Mouse (Mus musculus) adrenal gland, adult 18-20 months (tissue): Measurements from ENCODE around the gene Bri3. TPM values are rescaled to one million over a fixed set of nuclear protein-coding genes. Genes with fewer than 3 reads are reported as not detected.
A peak's percentile ranks its signal among the peaks of the same experiment; 100 is the strongest.

Experiments
- DNase-seq, 2 experiments: peaks; one replicate each; pipeline ENCODE4 v3.0.0; 2021 to 2022; ENCODE audit warnings: low spot score in 2 of 2
- total RNA-seq, 2 experiments: library from RNA; stranded (reverse); gene quantifications; 1 replicate in 1 of 2; 2 replicates in 1 of 2; pipeline ENCODE4 v1.2.3; 2021

Gene Bri3
- total RNA-seq, 2 experiments from 2014 or later, result 136 to 144 TPM

- no peak for DNase-seq
These were observed 16.2 kb downstream of the Bri3 start for GRCm38 (mm10) chr5:144260464-144260863.

DNA sequence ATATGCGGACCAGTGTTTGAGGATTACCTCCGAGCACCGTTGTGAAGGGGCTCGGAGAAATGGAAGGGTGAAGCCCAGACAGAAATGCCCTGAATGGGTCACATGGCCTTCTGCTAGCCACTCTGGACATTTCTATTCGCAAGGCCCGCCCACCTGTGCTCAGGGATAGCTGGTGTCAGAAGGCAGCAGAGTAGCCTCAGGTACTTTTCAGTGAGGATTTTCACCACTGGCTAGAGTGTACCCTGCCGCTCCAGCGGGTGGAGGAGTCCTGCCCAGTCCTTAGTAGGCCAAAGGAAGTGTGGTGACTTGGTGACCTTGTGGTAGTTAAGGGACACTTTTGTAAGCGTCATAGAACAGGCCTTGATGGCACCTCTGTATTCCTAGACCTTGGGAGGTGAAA, 17.1 kb downstream of the Bri3 start:
- DNase-seq, result no peak

DNA sequence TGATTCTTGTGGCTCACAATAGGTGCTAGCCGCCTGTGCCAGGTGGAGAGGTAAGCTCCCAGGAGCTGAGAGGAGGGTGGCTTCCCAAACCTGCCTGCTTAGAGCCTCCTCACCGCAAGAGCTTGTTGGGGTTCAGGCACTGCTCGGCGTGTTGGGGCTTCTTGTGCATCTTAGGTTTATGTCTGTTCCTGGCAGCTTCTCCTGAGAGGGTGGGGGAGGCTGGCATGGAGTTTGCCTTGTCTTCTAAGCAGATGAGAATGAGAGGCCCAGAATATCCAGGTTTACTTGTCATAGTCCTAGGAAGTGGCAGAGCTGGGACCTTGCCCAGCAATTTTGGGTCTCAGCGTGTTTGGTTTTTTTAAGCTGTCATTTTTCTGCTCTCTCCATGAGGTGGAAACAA, 17.6 kb downstream of the Bri3 start:
- DNase-seq, result no peak

- DNase-seq, result no peak
These were observed 18.8 kb downstream of the Bri3 start for GRCm38 (mm10) chr5:144263082-144263481.

DNA sequence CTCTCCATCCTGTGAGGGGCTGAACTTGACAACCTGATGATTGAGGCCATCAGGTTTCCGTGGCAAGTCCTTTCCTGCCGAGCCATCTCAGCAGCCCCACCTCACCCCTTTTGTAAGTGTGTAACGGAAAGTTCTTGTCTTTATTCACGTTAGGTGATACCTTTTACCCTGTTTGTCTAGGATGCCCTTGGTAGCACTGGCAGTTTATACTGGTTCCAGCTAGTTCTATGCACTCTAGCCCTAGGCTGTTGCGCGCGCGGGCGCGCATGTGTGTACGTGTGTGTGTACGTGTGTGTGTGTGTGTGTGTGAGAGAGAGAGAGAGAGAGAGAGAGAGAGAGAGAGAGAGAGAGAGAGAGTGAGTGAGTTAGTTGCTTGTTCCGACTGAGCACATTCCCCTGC, 19.3 kb downstream of the Bri3 start:
- no peak for DNase-seq

GRCm38 (mm10) chr5:144267535-144268241, 23.5 kb downstream of the Bri3 start:
- peak in 1 of 2 experiments; percentile 49 for DNase-seq

DNA sequence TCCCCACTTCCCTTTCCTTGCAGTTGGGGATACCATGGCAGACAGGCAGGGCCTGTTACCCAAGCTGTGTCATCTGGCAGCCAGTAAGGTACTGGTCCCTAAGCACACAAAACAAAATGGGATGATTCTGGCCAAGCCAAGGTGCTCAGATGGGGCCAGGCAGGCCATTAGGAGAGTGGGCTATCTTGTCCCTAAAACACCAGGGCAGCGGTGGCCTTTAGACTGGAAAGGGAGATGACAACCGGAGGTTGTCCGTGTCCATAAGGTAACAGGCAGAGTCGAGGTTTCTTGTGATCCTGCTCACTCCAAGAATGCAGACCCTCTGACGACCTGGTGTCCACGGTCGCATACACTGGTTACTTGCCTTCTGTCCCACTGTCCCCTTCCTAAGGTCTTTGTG, 25.7 kb downstream of the Bri3 start:
- DNase-seq, result no peak

GRCm38 (mm10) chr5:144270420-144270819, 26.2 kb downstream of the Bri3 start:
- no peak for DNase-seq

DNA sequence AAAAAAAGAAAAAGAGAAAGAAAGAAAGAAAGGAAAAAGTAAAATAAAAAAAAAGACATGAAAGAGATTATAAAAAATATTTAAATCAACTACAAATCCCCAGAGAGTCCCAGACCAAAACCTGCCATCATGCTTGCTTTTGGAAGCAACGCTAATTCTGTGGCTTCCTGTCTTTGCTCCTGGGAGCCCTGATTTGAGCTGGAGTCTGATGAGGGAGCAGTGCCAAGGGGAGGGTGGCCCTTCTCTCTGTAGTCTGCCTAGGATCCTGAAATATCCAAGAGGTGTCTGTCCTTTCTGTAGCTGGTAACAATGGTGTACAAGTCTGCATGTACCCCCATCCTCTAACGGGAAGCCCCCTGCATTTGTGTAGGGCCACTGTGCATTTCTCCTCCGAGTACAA, 26.9 kb downstream of the Bri3 start:
- DNase-seq, result no peak

GRCm38 (mm10) chr5:144271772-144272171, 27.5 kb downstream of the Bri3 start:
- DNase-seq, result no peak

DNA sequence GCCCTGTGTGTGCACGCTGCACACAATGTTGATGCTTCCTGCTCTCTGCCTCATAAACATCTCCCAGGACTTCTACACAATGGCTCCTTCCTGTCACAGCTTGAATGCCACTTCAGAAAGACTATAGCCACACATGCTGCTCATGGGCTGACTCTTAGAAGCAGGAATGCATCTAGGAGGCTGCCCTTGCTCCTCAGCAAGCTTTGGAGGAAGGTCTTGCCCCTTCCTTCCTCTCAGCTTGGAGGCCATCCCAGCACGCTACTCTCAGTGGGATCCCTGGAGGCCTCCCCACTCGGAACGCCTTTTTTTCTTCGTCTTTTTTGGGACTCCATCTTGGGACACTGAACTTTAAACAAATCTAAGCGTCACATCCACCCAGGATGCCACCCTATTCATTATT, 30.7 kb downstream of the Bri3 start:
- no peak for DNase-seq

DNA sequence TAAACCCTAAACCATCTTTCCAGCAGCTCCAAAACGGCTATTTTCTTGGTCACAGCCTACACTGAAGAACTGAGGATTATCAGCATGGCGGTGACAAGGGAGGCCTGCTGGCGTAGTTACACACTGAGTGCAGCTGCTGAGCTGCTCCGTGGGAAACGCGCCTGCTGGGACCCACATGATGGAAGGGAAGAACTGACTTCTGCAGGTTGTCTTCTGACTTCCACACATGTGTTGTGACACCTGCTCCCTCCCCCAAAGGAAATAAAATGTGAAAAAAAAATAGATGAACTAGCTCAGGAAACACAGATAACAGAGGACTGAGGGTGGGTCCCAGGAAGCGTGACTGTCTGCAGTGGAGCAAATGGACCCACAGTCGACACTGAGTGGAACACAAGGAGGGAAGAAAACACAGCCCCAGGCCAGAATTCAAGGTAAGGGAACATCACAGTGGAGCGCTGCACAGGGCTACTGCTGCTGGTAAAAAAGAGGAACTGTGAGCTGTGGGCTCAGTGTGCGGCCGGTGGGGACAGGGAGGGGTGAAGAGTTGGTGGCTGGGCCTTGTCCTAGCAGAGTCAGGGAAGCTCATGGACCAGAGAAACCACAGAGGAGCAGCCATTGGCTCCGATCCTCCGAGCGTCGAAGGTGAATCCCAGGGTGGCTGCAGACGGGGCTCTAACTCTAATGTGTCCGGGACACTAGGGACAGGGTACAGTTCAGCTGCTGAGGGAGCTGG, 32.8 kb downstream of the Bri3 start:
- DNase-seq, result no peak

DNA sequence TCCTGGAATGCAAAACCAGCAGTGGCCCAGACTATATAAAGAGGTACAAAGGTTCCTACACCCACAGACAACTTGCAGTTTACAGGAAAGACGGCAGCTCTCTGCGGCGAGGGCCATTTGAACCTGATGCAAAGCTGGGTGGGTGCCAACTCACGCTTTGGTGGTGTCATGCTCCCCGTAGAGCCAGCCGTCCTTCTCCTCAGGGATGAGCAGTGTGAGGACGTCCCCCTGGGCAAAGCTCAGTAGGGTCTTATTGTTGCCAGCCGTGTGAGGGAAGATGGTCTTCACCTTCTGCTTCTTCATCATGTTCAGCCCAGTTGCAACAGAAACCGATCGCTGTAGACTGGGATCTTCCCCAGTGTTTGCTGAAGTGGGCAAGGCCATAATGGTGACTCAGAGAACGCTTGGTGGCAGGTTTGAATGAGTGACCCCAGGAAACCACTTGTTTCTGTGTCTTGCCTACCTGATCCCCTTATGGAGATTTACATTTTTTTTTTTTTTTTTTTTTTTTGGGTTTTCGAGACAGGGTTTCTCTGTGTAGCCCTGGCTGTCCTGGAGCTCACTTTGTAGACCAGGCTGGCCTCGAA, 34.2 kb downstream of the Bri3 start:
- DNase-seq, result no peak

DNA sequence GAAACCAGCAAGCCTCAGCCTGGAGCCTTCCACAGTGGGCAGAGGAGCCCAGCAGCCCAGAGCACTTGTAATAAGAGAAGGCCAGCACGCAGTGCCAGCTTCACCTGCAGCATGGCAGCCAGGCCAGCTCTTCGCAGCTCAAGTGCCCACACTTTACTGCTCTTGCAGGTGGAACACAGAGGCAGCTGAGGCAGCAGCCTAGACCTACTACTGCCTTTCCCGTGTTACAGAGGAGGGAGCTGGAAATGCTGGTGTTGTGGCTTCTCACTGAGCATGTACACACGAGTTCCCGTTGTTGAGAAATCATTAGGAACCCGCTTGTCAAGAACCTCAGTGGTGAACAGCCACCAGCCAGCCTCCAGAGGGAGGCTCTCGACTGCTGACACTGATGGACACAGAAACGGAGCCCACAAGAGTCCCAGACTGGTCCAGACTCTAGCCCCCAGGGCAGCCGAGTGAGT, 34.9 kb downstream of the Bri3 start:
- no peak for DNase-seq

DNA sequence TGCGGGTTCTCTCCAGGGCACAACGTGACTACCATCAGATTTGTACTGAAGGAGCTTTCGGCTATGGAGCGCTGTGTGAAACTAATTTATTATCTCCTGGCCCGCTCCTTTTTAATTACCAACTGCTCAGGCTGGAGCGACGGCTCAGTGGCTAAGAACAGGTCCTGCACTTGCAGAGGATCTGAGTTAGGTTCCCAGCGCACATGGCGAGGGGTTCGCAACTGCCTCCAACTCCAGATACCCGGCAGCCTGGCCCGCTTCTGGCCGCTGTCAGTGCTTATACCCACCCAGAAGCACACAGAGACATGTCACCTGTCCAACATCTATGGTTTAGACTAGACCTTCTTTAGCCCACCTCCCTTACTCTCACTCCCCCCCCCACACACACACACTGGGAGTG, 35.7 kb downstream of the Bri3 start:
- no peak for DNase-seq

GRCm38 (mm10) chr5:144282470-144283260, 38.4 kb downstream of the Bri3 start:
- no peak for DNase-seq

- DNase-seq, result no peak
These were observed 39.4 kb downstream of the Bri3 start for GRCm38 (mm10) chr5:144283551-144284031.

DNA sequence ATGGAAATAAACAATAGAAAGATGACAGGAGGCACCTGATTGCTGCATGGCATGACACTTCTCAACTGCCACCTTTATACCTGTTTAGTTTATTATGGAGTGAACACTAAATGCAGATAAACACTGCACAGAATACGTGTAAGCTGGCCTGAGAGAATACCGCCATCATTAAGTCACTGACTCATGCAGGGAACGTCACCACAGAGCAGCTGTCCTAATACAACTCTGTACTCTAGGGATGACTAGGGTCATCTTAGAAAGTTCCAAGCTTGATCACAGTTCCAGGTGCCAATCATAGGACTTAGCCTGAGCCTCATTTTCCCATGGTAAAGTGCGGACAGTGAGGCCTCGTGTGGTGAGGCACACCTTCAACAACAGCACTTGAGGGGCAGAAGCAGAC, 40.4 kb downstream of the Bri3 start:
- no peak for DNase-seq

DNA sequence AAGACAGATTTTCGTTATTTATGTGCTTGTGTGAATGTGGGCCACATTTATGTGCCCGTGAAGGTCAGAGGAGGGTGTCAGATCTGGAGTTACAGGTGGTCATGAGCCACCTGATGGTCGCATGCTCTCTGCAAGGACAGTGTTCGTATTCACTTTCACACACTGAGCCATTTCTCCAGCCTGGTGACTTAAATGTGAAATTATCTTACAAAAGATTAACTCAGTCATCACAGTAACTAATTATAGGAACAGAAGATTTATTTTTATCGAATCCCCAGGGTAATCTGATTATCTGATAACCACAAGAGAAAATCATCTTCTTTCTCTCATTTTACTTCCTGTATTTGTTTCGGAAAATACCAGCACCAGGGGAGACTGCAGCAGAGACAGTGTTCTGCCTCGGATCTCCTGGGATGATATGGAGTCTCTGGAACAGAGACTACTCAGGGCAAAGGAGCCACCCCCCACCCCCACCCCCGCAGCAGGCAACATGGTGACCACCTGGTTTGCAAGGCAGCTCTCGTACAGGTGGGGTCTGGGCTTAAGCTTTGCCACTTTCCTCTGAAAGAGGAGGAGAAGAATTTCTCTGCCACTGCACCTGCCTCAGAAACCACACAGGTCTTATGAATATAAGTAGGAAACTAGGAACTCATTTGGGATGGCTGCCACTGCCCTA, 42.5 kb downstream of the Bri3 start:
- DNase-seq, result no peak

DNA sequence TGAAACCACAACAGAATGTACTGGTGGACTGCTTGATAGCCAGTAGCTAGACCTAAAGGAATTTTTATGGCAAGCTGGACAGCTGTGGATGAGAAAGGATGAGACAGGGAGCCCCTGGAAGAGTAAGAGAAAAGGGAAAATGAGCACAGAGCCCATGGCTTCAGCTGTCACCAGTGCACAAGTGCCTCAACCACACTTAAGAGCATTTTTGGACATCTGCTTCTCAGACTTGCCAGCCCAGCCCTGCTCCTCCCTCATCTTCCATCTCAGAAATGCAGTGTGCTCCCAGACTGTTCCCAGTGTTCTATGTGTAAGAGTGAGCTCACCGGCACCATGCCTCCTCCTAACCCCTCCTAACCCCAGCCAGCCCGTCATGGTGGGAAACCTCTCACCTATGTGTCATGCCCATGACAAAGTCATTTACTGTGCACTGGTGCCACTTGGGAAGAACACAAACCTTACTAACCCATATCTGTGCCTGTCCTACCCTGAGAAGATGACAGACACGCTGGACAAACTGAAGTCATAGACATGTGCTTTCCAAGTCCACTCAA, 43.1 kb downstream of the Bri3 start:
- no peak for DNase-seq
